Mouse (Mus musculus) liver, embryonic 14.5 days (tissue): Measurements from ENCODE around the gene Scn8a.

ENCODE experiments used
- CTCF ChIP-seq: IDR thresholded peaks from 2 replicates; pipeline ENCODE4 v1.5.1; 2016; ENCODE audit warnings: antibody characterized with exemption, low read depth, control low read depth
- EP300 ChIP-seq: IDR thresholded peaks from 2 replicates; pipeline ENCODE4 v1.6.1; 2016; ENCODE audit warnings: antibody characterized with exemption, low read depth

DNA sequence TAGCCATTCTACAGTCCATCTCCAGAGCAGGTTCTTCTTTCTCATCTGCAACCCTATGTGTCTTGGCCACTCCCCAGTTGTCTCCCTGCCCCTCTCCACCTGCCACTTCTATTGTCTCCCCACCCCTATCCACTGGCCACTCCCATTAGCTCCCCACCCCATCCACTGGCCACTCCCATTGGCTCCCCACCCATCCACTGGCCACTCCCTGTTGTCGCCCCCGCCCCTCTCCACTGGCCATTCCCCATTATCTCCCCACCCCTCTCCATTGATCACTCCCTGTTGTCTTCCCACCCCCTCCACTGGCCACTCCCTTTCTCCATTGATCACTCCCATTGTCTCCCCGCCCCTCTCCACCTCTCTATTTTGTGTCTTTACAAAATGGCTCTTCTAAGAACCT is 39.2 kb downstream of the Scn8a start:
- TF ChIP-seq CTCF (no peak), EP300 (no peak)
